Comparison of ENCODE assay signal across 27 mouse cellular contexts in the genomic region with DNA sequence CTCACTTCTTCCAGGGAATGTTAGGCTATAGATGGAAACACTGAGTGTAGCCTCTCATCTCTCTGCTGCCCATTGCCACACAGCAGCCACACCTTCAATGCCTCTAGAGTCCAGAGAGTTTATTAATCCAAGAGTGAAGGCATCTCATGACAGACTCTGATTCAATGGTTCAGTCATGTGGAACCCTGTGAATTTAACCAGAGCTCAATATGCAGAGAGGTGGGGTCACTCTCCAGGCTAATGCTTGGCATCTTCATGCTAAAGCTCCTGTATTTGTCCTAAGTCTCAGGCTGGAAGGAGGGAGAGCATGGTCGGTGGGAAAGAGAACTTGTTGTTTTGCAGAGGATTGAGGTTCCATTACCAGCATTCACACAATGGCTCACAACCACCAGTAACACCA.
"Had no signal": no experiment of that assay in that cellular context is flagged by ENCODE, and none has a peak within 500 bp of the region (broad histone marks: within the 10 kb centered on the region; RNA-seq: fewer than 3 reads in every experiment).

No protein-coding gene starts in this region.

- H3K4me1 ChIP-seq: embryonic facial prominence, embryonic 10.5 days; embryonic facial prominence, embryonic 12.5 days; embryonic facial prominence, embryonic 13.5 days; embryonic facial prominence, embryonic 15.5 days; forebrain, embryonic 10.5 days; forebrain, embryonic 12.5 days; forebrain, embryonic 13.5 days; forebrain, embryonic 15.5 days; heart, embryonic 10.5 days had no signal

- H3K36me3 ChIP-seq: embryonic facial prominence, embryonic 10.5 days; embryonic facial prominence, embryonic 12.5 days; embryonic facial prominence, embryonic 13.5 days; embryonic facial prominence, embryonic 15.5 days; forebrain, embryonic 10.5 days; forebrain, embryonic 12.5 days; forebrain, embryonic 15.5 days; heart, embryonic 10.5 days had no signal

- H3K27me3 ChIP-seq: embryonic facial prominence, embryonic 12.5 days; embryonic facial prominence, embryonic 13.5 days; embryonic facial prominence, embryonic 15.5 days; forebrain, embryonic 12.5 days; forebrain, embryonic 13.5 days; forebrain, embryonic 15.5 days had no signal

- H3K9ac ChIP-seq: embryonic facial prominence, embryonic 12.5 days; embryonic facial prominence, embryonic 13.5 days; embryonic facial prominence, embryonic 15.5 days; forebrain, embryonic 12.5 days; forebrain, embryonic 13.5 days; forebrain, embryonic 15.5 days; forebrain, postnatal 0 days had no signal

- DNase-seq: cerebellum, adult 9-10 months; cerebellum, adult 9-11 months; cerebellum, postnatal 10 days; cerebellum, postnatal 14 days; cerebellum, postnatal 25 days; cerebellum, postnatal 36 days; embryo, embryonic 11 days; forebrain, postnatal 0 days; gastrocnemius, adult 2 months; gastrocnemius, postnatal 10 days; gastrocnemius, postnatal 14 days; gastrocnemius, postnatal 25 days; gastrocnemius, postnatal 36 days; heart, adult 18-20 months; heart, adult 2 months had no signal

- H3K27ac ChIP-seq: embryonic facial prominence, embryonic 10.5 days; embryonic facial prominence, embryonic 12.5 days; embryonic facial prominence, embryonic 13.5 days; embryonic facial prominence, embryonic 15.5 days; forebrain, embryonic 10.5 days; forebrain, embryonic 12.5 days; forebrain, embryonic 13.5 days; forebrain, embryonic 15.5 days; gastrocnemius, adult 2 months; heart, adult 2 months; heart, embryonic 10.5 days had no signal

- H3K4me3 ChIP-seq: embryonic facial prominence, embryonic 10.5 days; embryonic facial prominence, embryonic 12.5 days; embryonic facial prominence, embryonic 13.5 days; embryonic facial prominence, embryonic 15.5 days; erythroblast, embryonic 14.5 days; forebrain, embryonic 10.5 days; forebrain, embryonic 12.5 days; forebrain, embryonic 13.5 days; forebrain, embryonic 15.5 days; gastrocnemius, adult 2 months; heart, adult 2 months; heart, embryonic 10.5 days had no signal

- H3K4me2 ChIP-seq: embryonic facial prominence, embryonic 12.5 days; embryonic facial prominence, embryonic 13.5 days; embryonic facial prominence, embryonic 15.5 days; forebrain, embryonic 12.5 days; forebrain, embryonic 13.5 days; forebrain, embryonic 15.5 days had no signal

- H3K9me3 ChIP-seq: embryonic facial prominence, embryonic 10.5 days; embryonic facial prominence, embryonic 12.5 days; embryonic facial prominence, embryonic 13.5 days; embryonic facial prominence, embryonic 15.5 days; forebrain, embryonic 10.5 days; forebrain, embryonic 12.5 days; forebrain, embryonic 13.5 days; forebrain, embryonic 15.5 days; heart, embryonic 10.5 days had no signal

- ATAC-seq: forebrain, embryonic 13.5 days; forebrain, embryonic 14.5 days; forebrain, embryonic 15.5 days; forebrain, embryonic 16.5 days; forebrain, postnatal 0 days had no signal
